Mouse (Mus musculus) embryonic facial prominence, embryonic 11.5 days (tissue): ENCODE results near the gene Gsc2. TPM values are rescaled to one million over a fixed set of nuclear protein-coding genes. Genes with fewer than 3 reads are reported as not detected.

Experiments
- ATAC-seq: fragments of 200-750 bp; cut with Nextera tagmentation; replicated peaks from 2 replicates; pipeline ENCODE4 v1.8.0; 2017; ENCODE audit warnings: low read depth; ENCODE audit not compliant: insufficient number of reproducible peaks, low FRiP score, low TSS enrichment
- DNase-seq: peaks from one replicate; pipeline ENCODE4 v3.0.0-alpha.2; 2015; ENCODE audit warnings: low spot score
- H3K27ac ChIP-seq: fragments of 300-500 bp; sonication (generic); replicated peaks from 2 replicates; pipeline ENCODE4 v1.5.1; 2014; ENCODE audit warnings: mild to moderate bottlenecking, low read depth, low read length, control low read depth
- H3K27me3 ChIP-seq: fragments of 300-500 bp; sonication (generic); 2 replicates; pipeline ENCODE4 v1.6.1; 2014; ENCODE audit warnings: mild to moderate bottlenecking, low read length, moderate library complexity, mixed read lengths; ENCODE audit not compliant: control insufficient read depth, insufficient read depth
- H3K36me3 ChIP-seq: fragments of 300-500 bp; sonication (generic); replicated peaks from 2 replicates; pipeline ENCODE4 v1.6.1; 2014; ENCODE audit warnings: low read depth, mild to moderate bottlenecking, low read length, moderate library complexity, mixed read lengths; ENCODE audit not compliant: control insufficient read depth, insufficient read depth
- H3K4me1 ChIP-seq: fragments of 300-500 bp; sonication (generic); 2 replicates; pipeline ENCODE4 v1.6.1; 2014; ENCODE audit warnings: low read length, mixed read lengths; ENCODE audit not compliant: control insufficient read depth, insufficient read depth
- H3K4me2 ChIP-seq: fragments of 300-500 bp; sonication (generic); 2 replicates; pipeline ENCODE4 v1.6.1; 2014; ENCODE audit warnings: low read depth, mild to moderate bottlenecking, control low read depth, low read length, moderate library complexity
- H3K4me3 ChIP-seq: fragments of 300-500 bp; sonication (generic); 2 replicates; pipeline ENCODE4 v1.5.1; 2014; ENCODE audit warnings: low read depth, low read length, control low read depth
- H3K9ac ChIP-seq: fragments of 300-500 bp; sonication (generic); replicated peaks from 2 replicates; pipeline ENCODE4 v1.6.1; 2014; ENCODE audit warnings: mild to moderate bottlenecking, control low read depth, low read length
- H3K9me3 ChIP-seq: fragments of 300-500 bp; sonication (generic); replicated peaks from 2 replicates; pipeline ENCODE4 v1.6.1; 2016; ENCODE audit warnings: mild to moderate bottlenecking, low read length, inconsistent platforms, mixed read lengths; ENCODE audit not compliant: control insufficient read depth
- WGBS: fragments of 180-500 bp; shearing (Covaris S2); extraction: QIAGEN DNeasy Blood & Tissue Kit; methylation state at CpG from one replicate; pipeline ENCODE4 v1.1.7; 2014; 5-methylcytosine and 5-hydroxymethylcytosine counted together
- polyA plus RNA-seq: library from polyadenylated mRNA; unstranded; fragments of >200 nt; fragmentation: Nextera tagmentation; extraction: Ambion mirVana; gene quantifications from 2 replicates; pipeline ENCODE4 v1.2.1, GENCODE M21; 2014

Gene Gsc2
- polyA plus RNA-seq, 1 experiment from 2014 or later: not detected

DNA sequence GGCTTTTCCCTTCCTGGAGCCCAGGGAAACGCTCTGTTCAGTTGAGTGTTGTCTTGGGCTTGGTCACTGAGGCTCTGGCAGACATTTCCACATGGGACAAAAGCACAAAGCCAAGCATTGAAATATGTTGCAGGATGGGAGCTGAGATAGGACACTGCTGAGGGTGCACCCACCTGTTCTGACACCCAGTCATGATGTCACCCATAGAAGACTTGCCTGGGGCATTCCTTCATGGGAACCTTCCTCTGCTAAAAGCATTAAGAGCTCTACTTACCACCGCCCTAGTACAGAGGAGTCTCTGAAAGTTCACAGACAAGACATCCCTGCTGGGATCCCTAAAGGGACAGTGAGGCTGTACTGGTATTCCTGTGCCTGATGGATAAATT, 24.5 kb downstream of the Gsc2 start:
- Histone ChIP-seq H3K4me1 (peaks cover 3% of the 10 kb centered on the region; the same call in 1 of the 2 replicates), H3K4me3 (peak overlapping the region; percentile 74), H3K9me3 (no peaks in the 10 kb centered on the region), H3K9ac (peak overlapping the region; percentile 84), H3K4me2 (peak overlapping the region; percentile 80), H3K27me3 (no peaks in the 10 kb centered on the region), H3K27ac (no peak overlapping the region), H3K36me3 (no peaks in the 10 kb centered on the region)
- WGBS: 55% methylated on average over 2 of the region's 2 CpGs
- DNase-seq: no peak
- ATAC-seq: no peak

GRCm38 (mm10) chr16:17889689-17890341, 25.0 kb downstream of the Gsc2 start:
- Histone ChIP-seq H3K9ac (peak overlapping the region; percentile 84), H3K4me1 (peaks cover 3% of the 10 kb centered on the region; the same call in 1 of the 2 replicates), H3K4me3 (peak overlapping the region; percentile 74), H3K9me3 (no peaks in the 10 kb centered on the region), H3K27ac (no peak overlapping the region), H3K36me3 (no peaks in the 10 kb centered on the region), H3K27me3 (no peaks in the 10 kb centered on the region), H3K4me2 (peak overlapping the region; percentile 80)
- DNase-seq (no peak), ATAC-seq (no peak)
- whole genome bisulfite sequencing: 81% methylated on average over 6 of the region's 6 CpGs

- H3K9me3 ChIP-seq: no peaks in the 10 kb centered on the region
- no peak overlapping the region for H3K27ac ChIP-seq
- H3K9ac ChIP-seq: no peak overlapping the region
- ATAC-seq (no peak), DNase-seq (no peak)
- H3K4me1 ChIP-seq: no peaks in the 10 kb centered on the region
- no peaks in the 10 kb centered on the region for H3K27me3 ChIP-seq
- H3K36me3 ChIP-seq: no peaks in the 10 kb centered on the region
- WGBS: 83% methylated on average over 6 of the region's 6 CpGs
- no peak overlapping the region for H3K4me2 ChIP-seq
- H3K4me3 ChIP-seq: no peak overlapping the region
These were observed 30.7 kb downstream of the Gsc2 start for GRCm38 (mm10) chr16:17884116-17884515.

- no peak overlapping the region for H3K4me3 ChIP-seq
- no peaks in the 10 kb centered on the region; the same call in 1 of the 2 replicates for H3K36me3 ChIP-seq
- no peaks in the 10 kb centered on the region for H3K4me1 ChIP-seq
- H3K9me3 ChIP-seq: no peaks in the 10 kb centered on the region
- ATAC-seq: no peak
- no peak overlapping the region for H3K9ac ChIP-seq
- DNase-seq: no peak
- no peak overlapping the region for H3K4me2 ChIP-seq
- H3K27me3 ChIP-seq: no peaks in the 10 kb centered on the region
- no peak overlapping the region for H3K27ac ChIP-seq
These were observed 32.7 kb downstream of the Gsc2 start for GRCm38 (mm10) chr16:17882196-17882595.

GRCm38 (mm10) chr16:17879571-17879970, 35.3 kb downstream of the Gsc2 start:
- H3K4me1 ChIP-seq: no peaks in the 10 kb centered on the region
- no peaks in the 10 kb centered on the region for H3K27me3 ChIP-seq
- ATAC-seq (no peak), DNase-seq (no peak)
- no peak overlapping the region for H3K4me3 ChIP-seq
- WGBS: 87% methylated on average over 4 of the region's 4 CpGs
- H3K36me3 ChIP-seq: no peaks in the 10 kb centered on the region; the same call in 1 of the 2 replicates
- H3K9me3 ChIP-seq: no peaks in the 10 kb centered on the region
- no peak overlapping the region for H3K9ac ChIP-seq
- no peak overlapping the region for H3K4me2 ChIP-seq
- H3K27ac ChIP-seq: no peak overlapping the region

DNA sequence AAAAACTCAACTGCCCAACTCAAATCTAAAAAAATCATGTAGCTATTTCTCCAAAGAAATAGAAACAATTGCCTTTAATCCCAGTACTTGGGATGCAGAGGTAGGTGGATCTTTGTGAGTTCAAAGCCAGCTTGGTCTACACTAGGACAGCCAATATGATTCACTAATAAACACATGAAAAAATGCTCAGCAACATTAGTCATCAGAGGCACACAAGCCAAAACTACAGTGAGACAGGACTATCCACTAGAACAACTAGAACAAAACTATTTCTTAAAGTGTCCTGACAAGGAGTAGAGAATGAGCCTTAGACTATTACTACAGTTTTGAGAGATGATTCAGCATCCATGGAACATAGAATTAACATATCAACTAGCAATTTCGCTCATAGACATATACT, 38.8 kb downstream of the Gsc2 start:
- Histone ChIP-seq H3K36me3 (peaks cover 4% of the 10 kb centered on the region), H3K4me1 (no peaks in the 10 kb centered on the region), H3K9me3 (no peaks in the 10 kb centered on the region), H3K4me2 (no peak overlapping the region), H3K9ac (no peak overlapping the region), H3K4me3 (no peak overlapping the region), H3K27me3 (no peaks in the 10 kb centered on the region), H3K27ac (no peak overlapping the region)
- ATAC-seq (no peak), DNase-seq (no peak)
- 89% methylated on average over 1 of the region's 1 CpGs for WGBS

DNA sequence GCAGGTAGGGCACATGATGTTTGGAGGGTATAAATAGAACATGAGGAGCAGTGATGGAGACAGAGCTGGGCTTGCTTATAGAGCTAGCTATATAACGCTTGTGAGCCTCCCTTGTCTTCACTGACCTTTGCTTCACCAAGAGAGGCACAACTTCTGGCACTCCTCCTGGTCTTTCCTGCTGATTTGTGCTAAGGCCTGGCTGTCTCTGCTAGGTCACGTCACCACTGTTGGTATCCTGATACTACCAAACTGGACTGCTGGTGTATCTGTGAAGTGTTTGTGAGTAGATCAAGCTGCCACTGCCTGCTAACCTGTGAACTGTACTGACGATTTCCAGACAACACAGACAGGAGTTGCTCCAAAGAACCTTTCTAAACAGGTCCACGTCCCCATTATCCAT, 39.7 kb downstream of the Gsc2 start:
- Histone ChIP-seq H3K27ac (no peak overlapping the region), H3K9ac (no peak overlapping the region), H3K9me3 (no peaks in the 10 kb centered on the region), H3K4me1 (no peaks in the 10 kb centered on the region), H3K4me2 (no peak overlapping the region), H3K36me3 (peaks cover 4% of the 10 kb centered on the region), H3K27me3 (no peaks in the 10 kb centered on the region), H3K4me3 (no peak overlapping the region)
- no peak for ATAC-seq
- no peak for DNase-seq
- 85% methylated on average over 4 of the region's 4 CpGs for WGBS

DNA sequence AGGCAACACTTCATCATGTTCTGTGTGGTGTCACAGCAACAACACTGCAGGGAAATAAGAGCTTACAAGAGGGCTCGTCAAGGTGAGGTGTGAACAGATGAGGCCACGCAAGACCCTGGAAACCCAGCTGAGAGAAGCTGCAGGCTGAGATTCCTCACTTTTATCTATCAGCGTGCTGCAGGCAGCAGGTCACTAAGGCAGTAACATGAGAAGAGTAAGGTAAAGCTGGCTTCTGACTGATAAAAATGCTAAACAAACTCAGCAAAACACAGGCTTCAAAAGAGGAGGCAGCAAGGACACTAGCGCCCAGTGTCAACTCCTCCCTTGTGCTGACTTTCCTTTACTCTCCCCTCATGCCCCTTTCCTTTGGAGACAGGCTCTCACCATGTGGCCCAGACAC, 41.9 kb downstream of the Gsc2 start:
- ATAC-seq (no peak), DNase-seq (no peak)
- Histone ChIP-seq H3K9ac (no peak overlapping the region), H3K4me2 (no peak overlapping the region), H3K9me3 (no peaks in the 10 kb centered on the region), H3K36me3 (peaks cover 4% of the 10 kb centered on the region), H3K27me3 (no peaks in the 10 kb centered on the region), H3K27ac (no peak overlapping the region), H3K4me3 (no peak overlapping the region), H3K4me1 (no peaks in the 10 kb centered on the region)
- WGBS: 59% methylated on average over 4 of the region's 4 CpGs
